Mouse (Mus musculus) G1E (cell line): ENCODE measurements around the gene Irx2. TPM values are rescaled to one million over a fixed set of nuclear protein-coding genes. Genes with fewer than 3 reads are reported as not detected.

ENCODE experiments used
- ATAC-seq: 2 replicates; pipeline ENCODE4 v1.8.0; 2016; ENCODE audit warnings: mild to moderate bottlenecking; ENCODE audit not compliant: insufficient number of reproducible peaks, poor library complexity, low FRiP score, severe bottlenecking; ENCODE audit errors: extremely low read depth
- DNase-seq: peaks from one replicate; pipeline ENCODE4 v3.0.0; 2012; ENCODE audit warnings: low spot score
- H3K27me3 ChIP-seq: 2 replicates; pipeline ENCODE4 v1.6.1; 2012; ENCODE audit warnings: mild to moderate bottlenecking, low read length, inconsistent platforms; ENCODE audit not compliant: insufficient read depth
- H3K36me3 ChIP-seq: replicated peaks from 2 replicates; pipeline ENCODE3; 2012; ENCODE audit warnings: mild to moderate bottlenecking, inconsistent platforms
- H3K4me1 ChIP-seq: 2 replicates; pipeline ENCODE4 v1.6.1; 2012; ENCODE audit warnings: low read depth, low read length, inconsistent platforms, mixed read lengths; ENCODE audit not compliant: insufficient read depth
- H3K4me3 ChIP-seq: 2 replicates; pipeline ENCODE4 v1.5.1; 2012; ENCODE audit warnings: low read depth, mild to moderate bottlenecking, inconsistent platforms, low read length, moderate library complexity, mixed read lengths
- H3K9me3 ChIP-seq: replicated peaks from 2 replicates; pipeline ENCODE4 v1.6.1; 2012; ENCODE audit warnings: inconsistent platforms
- CTCF ChIP-seq: IDR thresholded peaks from 2 replicates; pipeline ENCODE4 v1.5.1; 2012; ENCODE audit warnings: low read depth, low read length, inconsistent platforms, mixed read lengths
- GATA1 ChIP-seq: IDR thresholded peaks from 2 replicates; pipeline ENCODE4 v1.6.1; 2012; ENCODE audit warnings: borderline replicate concordance, low read length, inconsistent platforms, mixed read lengths
- GATA2 ChIP-seq: IDR thresholded peaks from 2 replicates; pipeline ENCODE4 v1.6.1; 2012; ENCODE audit warnings: low read depth, low read length, inconsistent platforms, borderline replicate concordance
- POLR2AphosphoS5 ChIP-seq: IDR thresholded peaks from 2 replicates; pipeline ENCODE4 v1.6.1; 2012; ENCODE audit warnings: low read depth, low read length, inconsistent platforms; ENCODE audit not compliant: insufficient replicate concordance
- TAL1 ChIP-seq: conservative IDR thresholded peaks from 2 replicates; pipeline ENCODE4 v1.6.1; 2012; ENCODE audit warnings: low read depth, low read length, inconsistent platforms, mixed read lengths
- polyA plus RNA-seq: library from polyadenylated mRNA; stranded (reverse); fragments of >175 nt; gene quantifications from 2 replicates; pipeline ENCODE4 v1.2.3, GENCODE M21; 2012
- total RNA-seq, 2 experiments: library from RNA; stranded (forward) in 1 of 2; stranded (reverse) in 1 of 2; fragments of 200-1000 nt in 1 of 2; fragments of >200 nt in 1 of 2; fragmentation: Nextera tagmentation in 1 of 2; gene quantifications; 2 replicates each; pipeline ENCODE4 v1.2.3; 2014 to 2017

The Irx2 gene
- total RNA-seq (2014; fragmentation: Nextera tagmentation) (2.4 TPM in 1 of 2 replicates, not detected in the other), total RNA-seq (2017) (0.49 TPM in 1 of 2 replicates, not detected in the other), polyA plus RNA-seq (not detected in 2 replicates)

- H3K9me3 ChIP-seq: peaks cover 72% of the 10 kb centered on the region
- H3K36me3 ChIP-seq: no peaks in the 10 kb centered on the region
- DNase-seq (no peak), ATAC-seq (no peak)
- H3K4me1 ChIP-seq: no peaks in the 10 kb centered on the region
- H3K4me3 ChIP-seq: peak within 1 kb of the TSS; percentile 13; the same call in 1 of the 2 replicates
- no peak for TF ChIP-seq GATA2
- TF ChIP-seq TAL1: no peak
- no peak for TF ChIP-seq POLR2AphosphoS5
- no peak for TF ChIP-seq GATA1
- no peak for TF ChIP-seq CTCF
- no peaks in the 10 kb centered on the region; the same call in 1 of the 2 replicates for H3K27me3 ChIP-seq
Observed at GRCm38 (mm10) chr13:72628462-72628916, at the start of gene Irx2. Irx2 (plus strand) TSS chr13:72628820.

- DNase-seq (no peak), ATAC-seq (no peak)
- H3K36me3 ChIP-seq: no peaks in the 10 kb centered on the region
- H3K4me3 ChIP-seq: no peak overlapping the region
- no peak for TF ChIP-seq GATA1
- no peak for TF ChIP-seq TAL1
- no peak for TF ChIP-seq GATA2
- TF ChIP-seq CTCF: no peak
- no peak for TF ChIP-seq POLR2AphosphoS5
- no peaks in the 10 kb centered on the region for H3K4me1 ChIP-seq
- H3K27me3 ChIP-seq: no peaks in the 10 kb centered on the region
- peaks cover 42% of the 10 kb centered on the region for H3K9me3 ChIP-seq
Observed at GRCm38 (mm10) chr13:72581276-72581675, 47.3 kb upstream of the Irx2 start.

GRCm38 (mm10) chr13:72592526-72592925 is 36.1 kb upstream of the Irx2 start:
- Histone ChIP-seq H3K36me3 (no peaks in the 10 kb centered on the region), H3K4me3 (no peak overlapping the region), H3K4me1 (no peaks in the 10 kb centered on the region), H3K27me3 (no peaks in the 10 kb centered on the region), H3K9me3 (peaks cover 46% of the 10 kb centered on the region)
- DNase-seq (no peak), ATAC-seq (no peak)
- TF ChIP-seq CTCF (no peak), GATA2 (no peak), GATA1 (no peak), TAL1 (no peak), POLR2AphosphoS5 (no peak)

GRCm38 (mm10) chr13:72593310-72593709 is 35.3 kb upstream of the Irx2 start:
- H3K36me3 ChIP-seq: no peaks in the 10 kb centered on the region
- no peak overlapping the region for H3K4me3 ChIP-seq
- ATAC-seq (no peak), DNase-seq (no peak)
- TF ChIP-seq GATA2: no peak
- TF ChIP-seq TAL1: no peak
- no peak for TF ChIP-seq GATA1
- TF ChIP-seq CTCF: no peak
- TF ChIP-seq POLR2AphosphoS5: no peak
- no peaks in the 10 kb centered on the region for H3K27me3 ChIP-seq
- H3K9me3 ChIP-seq: peaks cover 54% of the 10 kb centered on the region
- no peaks in the 10 kb centered on the region for H3K4me1 ChIP-seq

- Histone ChIP-seq H3K36me3 (no peaks in the 10 kb centered on the region), H3K9me3 (peaks cover 57% of the 10 kb centered on the region), H3K4me3 (no peak overlapping the region), H3K4me1 (no peaks in the 10 kb centered on the region), H3K27me3 (no peaks in the 10 kb centered on the region)
- no peak for TF ChIP-seq POLR2AphosphoS5
- no peak for TF ChIP-seq GATA1
- no peak for TF ChIP-seq TAL1
- no peak for TF ChIP-seq CTCF
- TF ChIP-seq GATA2: no peak
- DNase-seq (no peak), ATAC-seq (no peak)
Observed at GRCm38 (mm10) chr13:72593710-72594111, 34.9 kb upstream of the Irx2 start.

- TF ChIP-seq TAL1 (no peak), GATA1 (no peak), CTCF (no peak), GATA2 (no peak), POLR2AphosphoS5 (no peak)
- no peak for DNase-seq
- no peak for ATAC-seq
- Histone ChIP-seq H3K27me3 (no peaks in the 10 kb centered on the region), H3K4me3 (no peak overlapping the region), H3K9me3 (peaks cover 38% of the 10 kb centered on the region), H3K36me3 (no peaks in the 10 kb centered on the region), H3K4me1 (no peaks in the 10 kb centered on the region)
Observed at GRCm38 (mm10) chr13:72599254-72599653, 29.4 kb upstream of the Irx2 start.
